Mouse (Mus musculus) liver, adult 2 months (tissue): Measurements from ENCODE around the gene Cmah.

Experiments used
- CTCF ChIP-seq: fragments of 200-500 bp; IDR thresholded peaks from 2 replicates; pipeline ENCODE4 v1.5.1; 2011; ENCODE audit warnings: low read depth, low read length, control low read depth
- POLR2A ChIP-seq: fragments of 200-500 bp; IDR thresholded peaks from 2 replicates; pipeline ENCODE4 v1.6.1; 2011; ENCODE audit warnings: low read length, control low read depth; ENCODE audit not compliant: insufficient read depth; ENCODE audit errors: extremely low read depth

- TF ChIP-seq CTCF (no peak), POLR2A (no peak)
Observed at GRCm38 (mm10) chr13:24398488-24398887, 71.3 kb downstream of the Cmah start.
